Mouse (Mus musculus) left cerebral cortex, postnatal 36 days (tissue): ENCODE data around the gene Lef1. TPM values are rescaled to one million over a fixed set of nuclear protein-coding genes. Genes with fewer than 3 reads are reported as not detected.
A peak's percentile ranks its signal among the peaks of the same experiment; 100 is the strongest.

Experiments used
- DNase-seq, 2 experiments: peaks; one replicate each; pipeline ENCODE4 v3.0.0; 2021 to 2022; ENCODE audit warnings: low spot score in 2 of 2, mixed read lengths in 1 of 2
- intact Hi-C: fragments of 180-260 bp; cut with DNase I; formaldehyde crosslinking; loops from one replicate; pipeline ENCODE4 v1.15.1; 2025
- total RNA-seq, 2 experiments: library from RNA; stranded (reverse); gene quantifications; 2 replicates each; pipeline ENCODE4 v1.2.3; 2021

Gene Lef1
- total RNA-seq, 2 experiments from 2014 or later: 5.6 to 8.1 TPM

DNA sequence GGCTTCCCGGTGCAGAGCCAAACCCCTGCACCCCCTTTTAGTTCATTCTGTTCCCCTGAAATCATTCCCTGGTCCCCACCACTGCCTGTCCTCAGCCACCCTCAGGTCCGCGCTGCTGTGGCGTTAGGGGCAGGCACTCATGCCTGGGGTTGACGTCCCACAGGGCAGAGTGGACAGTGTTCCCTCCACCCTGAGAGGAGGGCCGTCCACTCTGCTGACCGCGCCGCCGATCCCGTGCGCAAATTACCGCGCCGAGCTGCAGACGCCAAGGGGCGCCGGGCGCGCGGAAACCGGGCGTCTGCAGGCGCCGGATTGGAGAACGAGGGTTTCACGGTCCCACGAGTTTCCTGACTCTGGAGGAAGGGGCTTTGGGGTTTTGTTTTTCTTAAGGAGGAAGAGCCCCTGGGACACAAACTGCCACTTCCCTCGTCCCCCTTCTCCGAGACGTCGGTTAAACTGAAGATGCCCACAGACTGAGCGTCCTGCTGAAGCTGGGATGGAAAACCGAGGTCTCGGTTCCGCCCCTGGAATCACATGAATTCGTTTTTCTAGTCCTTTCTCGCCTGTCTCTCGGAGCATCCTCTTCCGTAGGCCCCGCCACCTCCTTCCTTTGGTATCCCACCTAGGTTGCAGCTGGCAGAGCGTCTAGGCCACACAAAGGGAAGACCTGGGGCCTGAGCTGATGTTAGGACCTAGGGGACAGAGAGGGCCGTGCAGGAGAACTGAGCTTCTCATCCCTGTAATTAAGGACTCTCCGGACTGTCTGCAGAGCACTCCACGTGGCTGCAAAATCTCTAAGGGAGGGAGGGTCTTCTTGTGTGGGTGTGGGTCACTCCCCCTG, 3.6 kb upstream of the Lef1 start:
- intact Hi-C loops: loop anchor here (5.0 kb wide), 1 partner anchor 1899 kb away; no protein-coding TSS in a partner anchor
- peak; percentile 10 to 16 for DNase-seq

DNA sequence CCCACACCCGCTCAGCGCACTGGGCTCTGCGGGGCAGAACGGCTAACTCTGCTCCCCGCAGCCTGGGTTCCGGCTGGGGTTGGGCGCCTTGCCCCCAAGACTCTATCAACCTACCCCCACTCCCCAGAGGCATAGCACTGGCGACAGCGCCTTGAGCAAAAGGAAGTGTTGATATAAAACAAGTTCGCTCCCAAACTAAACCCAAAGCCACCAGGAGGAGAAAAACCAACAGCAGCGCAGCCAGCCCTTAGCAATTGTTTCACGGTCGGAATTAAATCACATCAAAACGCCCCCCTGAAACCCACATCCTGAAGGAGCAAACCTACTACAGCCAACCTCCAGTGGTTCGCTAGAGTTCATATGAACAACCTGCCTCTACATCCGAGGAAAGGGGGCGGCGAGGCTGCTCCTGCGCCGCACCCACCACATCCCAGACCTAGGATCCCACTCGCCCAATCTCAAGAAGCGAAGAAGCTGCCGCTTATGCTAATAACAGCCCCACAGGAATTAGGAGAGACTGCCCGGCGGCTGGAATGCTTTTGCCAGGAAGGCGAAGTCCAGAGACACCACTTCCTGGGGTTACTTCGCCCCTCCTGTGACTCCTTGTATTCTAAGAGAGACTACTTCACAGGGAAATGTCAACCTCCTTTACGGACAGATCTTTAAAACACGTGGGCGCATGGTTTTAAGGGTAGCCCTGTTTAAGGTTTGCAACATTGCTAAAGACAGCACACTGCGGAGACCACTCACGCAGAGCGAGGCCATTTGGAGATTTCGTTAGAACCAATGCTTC, 2.8 kb upstream of the Lef1 start:
- peak in 1 of 2 experiments; percentile 8 for DNase-seq
- intact Hi-C loops: loop anchor here (5.0 kb wide), 1 partner anchor 1900 kb away; no protein-coding TSS in a partner anchor

DNA sequence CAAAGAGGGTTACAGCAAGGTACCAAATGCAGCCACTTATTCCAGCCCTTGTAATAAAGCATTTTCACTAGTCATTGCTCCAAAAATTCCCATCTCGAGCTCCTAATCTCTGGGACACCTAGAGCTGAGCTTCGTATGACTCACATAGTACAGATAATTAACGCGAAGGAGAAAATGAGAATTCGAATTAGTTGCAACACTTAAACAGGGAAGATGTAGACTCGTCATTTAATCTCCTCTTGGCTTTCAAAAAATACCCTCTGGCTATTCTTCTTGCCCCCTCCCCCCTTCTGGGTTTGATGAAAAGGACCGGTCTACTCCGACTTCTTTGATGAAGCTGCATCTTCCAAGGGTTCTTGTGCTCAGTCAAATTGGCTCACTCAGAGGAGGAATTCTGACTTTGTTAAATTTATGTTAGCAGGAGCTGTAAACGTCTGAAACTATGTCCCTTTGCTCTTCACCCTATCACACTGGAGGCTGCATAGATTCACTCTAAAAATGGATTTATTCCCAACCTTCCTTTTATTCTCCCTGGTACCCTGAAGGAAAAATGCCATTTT, 2.1 kb upstream of the Lef1 start:
- DNase-seq: no peak
- intact Hi-C loops: loop anchor here (5.0 kb wide), 1 partner anchor 1901 kb away; no protein-coding TSS in a partner anchor

DNA sequence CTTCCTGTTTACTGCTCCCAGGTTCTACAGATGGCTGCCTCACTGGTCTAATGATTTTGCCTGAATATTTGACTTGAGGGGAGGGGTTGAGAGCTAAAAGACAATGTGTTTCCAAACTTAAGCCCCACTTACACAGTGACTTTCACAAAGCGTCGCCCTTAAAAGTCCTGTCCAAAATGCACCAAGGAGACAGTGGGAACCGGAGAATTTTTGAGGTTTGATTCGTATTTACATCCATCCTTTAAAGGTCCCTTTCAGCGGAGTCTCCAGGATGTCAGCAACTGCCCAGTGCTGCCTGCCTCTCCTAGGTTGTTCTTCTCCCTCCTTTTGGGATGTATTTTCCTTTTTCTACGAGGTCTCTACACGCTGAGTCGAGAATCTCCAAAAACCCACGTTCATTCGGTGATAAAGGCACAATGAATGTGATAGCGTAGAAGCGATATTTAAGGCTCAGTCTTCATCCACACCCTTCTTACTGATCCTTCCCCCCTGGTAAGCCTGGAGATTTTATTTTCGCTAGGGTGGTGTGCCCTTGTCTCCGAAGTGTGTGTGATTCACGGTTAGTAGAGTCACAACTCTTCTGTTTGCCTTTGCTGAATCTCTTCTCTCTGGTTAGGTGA, 1.1 kb upstream of the Lef1 start:
- peak in 1 of 2 experiments; percentile 9 for DNase-seq

DNA sequence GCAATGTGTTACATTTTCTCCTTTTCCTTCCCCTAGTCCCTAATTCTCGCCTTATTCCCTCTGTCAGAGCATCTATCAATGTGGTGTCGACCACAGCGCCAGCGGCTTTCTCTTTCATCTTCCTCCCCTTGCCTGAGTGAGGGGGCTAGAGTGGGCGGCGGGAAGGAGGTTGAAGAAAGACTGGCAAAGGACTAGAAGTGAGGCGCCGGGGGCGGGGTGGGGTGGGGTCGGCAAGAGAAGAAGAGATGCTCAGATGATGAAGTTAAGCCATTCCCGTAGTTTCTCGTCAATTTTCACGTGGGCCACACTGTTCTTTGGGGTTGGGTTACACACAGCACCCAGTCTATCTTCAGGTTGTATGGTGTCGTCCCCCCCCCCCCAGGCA, 593 bp upstream of the Lef1 start:
- no peak for DNase-seq
- intact Hi-C loops: loop anchor here (5.0 to 10.0 kb wide), 2 partner anchors 165 to 1902 kb away; no protein-coding TSS in a partner anchor

More for the DNA sequence above, 1.1 kb upstream of the Lef1 start:
- intact Hi-C loops: loop anchor here (5.0 kb wide), 1 partner anchor 1902 kb away; no protein-coding TSS in a partner anchor

DNA sequence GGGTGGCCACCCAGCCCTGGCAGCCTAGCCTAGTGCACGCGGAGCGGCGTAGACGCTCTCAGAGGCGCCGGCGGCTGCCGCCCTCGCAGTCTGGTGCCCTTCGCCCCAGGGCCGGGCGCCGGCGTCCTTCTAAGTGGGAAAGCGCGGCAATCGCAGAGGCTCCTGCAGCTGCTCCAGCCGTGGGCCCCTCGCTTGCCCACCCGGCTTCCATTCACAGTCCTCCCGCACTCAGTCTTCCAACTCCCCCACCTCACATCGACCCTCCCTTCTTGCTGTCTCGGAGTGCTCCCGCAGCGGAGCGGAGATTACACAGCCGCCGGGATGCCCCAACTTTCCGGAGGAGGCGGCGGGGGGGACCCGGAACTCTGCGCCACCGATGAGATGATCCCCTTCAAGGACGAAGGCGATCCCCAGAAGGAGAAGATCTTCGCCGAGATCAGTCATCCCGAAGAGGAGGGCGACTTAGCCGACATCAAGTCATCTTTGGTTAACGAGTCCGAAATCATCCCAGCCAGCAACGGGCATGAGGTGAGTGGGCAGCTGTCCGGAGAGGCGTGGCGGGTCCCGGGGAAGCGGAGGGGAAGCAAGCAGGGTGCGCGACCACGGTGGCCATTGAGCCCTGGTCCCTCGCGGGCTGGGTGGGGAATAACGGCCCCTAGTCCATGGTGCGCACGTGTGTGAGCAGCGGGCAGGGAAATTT, 1.0 kb downstream of the Lef1 start:
- intact Hi-C loops: loop anchor here (10.0 kb wide), 1 partner anchor 166 kb away; no protein-coding TSS in a partner anchor
- peak; percentile 17 to 21 for DNase-seq

DNA sequence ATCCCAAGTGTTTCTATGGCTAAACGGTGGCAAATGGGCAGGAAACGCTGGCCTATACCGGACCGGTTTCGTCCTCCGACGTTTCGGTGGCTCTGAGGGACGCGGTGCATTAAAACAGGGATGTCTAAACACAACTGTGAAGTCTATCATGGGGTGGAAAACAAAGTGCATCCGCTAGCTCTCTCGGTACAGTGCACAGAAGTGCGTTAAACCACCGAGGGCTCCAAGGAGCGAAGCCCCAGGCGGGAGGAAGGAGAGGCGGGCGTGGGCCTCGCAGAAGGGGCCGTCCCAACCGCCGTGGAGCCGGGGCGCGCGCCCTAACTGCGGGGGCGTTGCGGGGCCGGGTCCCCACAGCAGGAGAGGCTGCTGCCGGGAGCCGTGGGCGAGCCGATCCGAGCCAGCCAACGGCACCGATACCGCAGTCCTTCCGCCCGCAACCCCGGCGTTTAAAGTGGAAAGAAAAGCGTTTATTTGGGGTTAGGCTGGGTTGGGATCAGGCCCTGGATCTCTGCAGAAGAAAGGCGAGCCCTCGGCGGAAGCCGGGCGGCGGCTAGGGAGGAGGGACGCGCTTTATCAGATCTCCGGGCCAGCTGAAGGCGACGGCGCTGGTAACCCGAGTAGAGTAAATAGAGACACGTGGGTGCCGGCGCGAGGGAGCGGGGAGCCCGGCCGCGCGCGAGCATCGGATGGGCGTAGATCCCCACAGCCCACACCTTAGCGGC, 1.7 kb downstream of the Lef1 start:
- DNase-seq: peak in 1 of 2 experiments; percentile 16
- intact Hi-C loops: loop anchor here (10.0 kb wide), 1 partner anchor 167 kb away; no protein-coding TSS in a partner anchor

DNA sequence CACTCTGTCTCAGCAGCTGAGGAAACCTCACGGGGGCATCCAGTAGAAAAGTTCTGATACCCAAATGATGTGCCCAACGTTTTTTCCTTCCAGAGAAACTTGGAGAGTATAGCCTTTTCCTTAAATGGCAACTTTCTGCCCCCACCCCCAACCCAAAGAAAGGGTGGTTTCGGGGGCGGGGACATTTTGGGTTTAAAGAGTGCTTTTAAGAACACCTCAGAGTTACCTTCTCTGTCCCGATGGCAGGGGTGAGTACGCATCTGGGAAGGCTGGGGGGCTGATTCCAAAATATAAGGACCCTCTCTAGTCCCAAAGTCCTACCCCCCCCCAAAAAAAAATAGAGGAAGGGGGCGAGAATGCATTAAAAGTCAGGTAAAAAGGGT, 2.3 kb downstream of the Lef1 start:
- DNase-seq: no peak
- intact Hi-C loops: loop anchor here (10.0 kb wide), 1 partner anchor 168 kb away; no protein-coding TSS in a partner anchor

DNA sequence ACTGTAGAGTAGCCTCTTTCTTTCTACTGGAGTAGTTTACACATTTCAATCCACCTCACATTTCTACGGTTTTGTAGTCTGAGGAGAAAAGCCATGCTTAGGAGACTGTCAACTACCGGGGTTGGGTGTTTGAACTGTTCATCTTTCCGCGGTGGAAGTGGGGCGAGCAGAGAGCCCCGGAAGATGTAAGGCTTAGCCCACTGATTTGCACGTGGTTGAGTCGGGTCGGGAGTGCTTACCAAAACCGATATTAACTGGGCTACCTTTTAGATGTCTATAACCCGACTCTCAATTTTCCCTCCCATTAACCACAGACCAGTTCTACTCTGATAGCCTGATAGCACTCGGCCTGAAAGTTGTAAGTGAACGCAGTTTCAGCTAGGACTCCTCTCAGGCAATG, 2.8 kb downstream of the Lef1 start:
- no peak for DNase-seq
- intact Hi-C loops: loop anchor here (10.0 kb wide), 1 partner anchor 168 kb away; no protein-coding TSS in a partner anchor

DNA sequence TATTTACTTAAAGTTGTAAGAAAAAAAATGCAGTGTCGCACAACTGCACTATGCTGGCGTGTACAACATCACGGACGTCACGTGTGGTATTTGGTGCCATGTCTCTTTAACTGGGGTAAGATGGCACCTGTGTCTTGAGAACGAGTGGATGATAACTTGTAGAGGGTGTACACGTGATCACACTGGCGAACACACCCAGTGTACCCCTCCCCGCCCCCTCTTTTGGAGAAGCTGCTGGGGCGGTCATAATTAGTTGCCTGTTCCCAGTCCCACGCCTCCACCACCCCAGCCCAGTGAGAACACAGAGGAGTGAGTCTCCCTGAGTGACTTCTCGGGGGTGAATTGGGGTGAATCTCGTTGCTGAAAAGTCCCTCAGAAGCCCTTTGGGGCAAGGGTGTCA, 5.8 kb downstream of the Lef1 start:
- intact Hi-C loops: loop anchor here (10.0 kb wide), 1 partner anchor 171 kb away; no protein-coding TSS in a partner anchor
- DNase-seq: no peak

DNA sequence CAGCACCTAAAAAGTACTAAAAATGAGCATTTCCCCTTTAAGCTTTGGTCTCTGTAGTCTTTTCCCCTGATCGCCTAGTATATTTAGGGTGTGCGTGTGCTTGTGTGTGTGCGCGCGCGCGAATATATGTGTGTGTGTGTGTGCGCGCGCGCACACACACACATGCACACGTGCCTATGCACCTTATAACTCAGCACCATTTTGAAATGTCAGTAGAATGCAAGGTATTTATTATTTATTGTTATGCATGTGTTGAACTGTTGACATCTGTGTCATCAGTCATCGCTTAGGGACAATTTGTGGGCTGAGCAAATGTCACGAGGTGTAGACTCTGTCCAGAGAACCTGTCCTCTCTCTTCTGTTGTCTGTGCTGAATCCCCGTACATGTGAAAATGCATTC, 7.1 kb downstream of the Lef1 start:
- no peak for DNase-seq
- intact Hi-C loops: loop anchor here (10.0 kb wide), 1 partner anchor 173 kb away; no protein-coding TSS in a partner anchor

DNA sequence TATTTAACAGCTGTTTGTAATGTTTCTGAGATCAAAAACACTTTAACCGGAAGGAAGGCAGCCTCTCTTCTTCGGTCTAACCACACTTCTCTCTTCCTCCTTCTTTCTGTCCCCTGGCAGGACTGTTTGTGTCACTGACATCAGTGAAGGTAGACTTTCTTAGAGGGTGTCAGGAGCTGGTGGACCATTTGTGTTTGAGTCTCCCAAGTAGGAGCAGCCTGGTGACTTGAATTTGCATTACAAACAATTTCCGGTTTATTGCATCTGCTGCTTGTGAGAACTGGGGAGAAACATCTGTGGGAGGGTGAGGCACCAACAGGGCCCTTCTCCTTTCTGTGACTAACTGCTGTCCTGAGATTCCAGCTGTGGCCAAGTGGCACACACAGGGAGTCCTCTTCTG, 7.6 kb downstream of the Lef1 start:
- DNase-seq: no peak
- intact Hi-C loops: loop anchor here (10.0 kb wide), 1 partner anchor 173 kb away; no protein-coding TSS in a partner anchor

DNA sequence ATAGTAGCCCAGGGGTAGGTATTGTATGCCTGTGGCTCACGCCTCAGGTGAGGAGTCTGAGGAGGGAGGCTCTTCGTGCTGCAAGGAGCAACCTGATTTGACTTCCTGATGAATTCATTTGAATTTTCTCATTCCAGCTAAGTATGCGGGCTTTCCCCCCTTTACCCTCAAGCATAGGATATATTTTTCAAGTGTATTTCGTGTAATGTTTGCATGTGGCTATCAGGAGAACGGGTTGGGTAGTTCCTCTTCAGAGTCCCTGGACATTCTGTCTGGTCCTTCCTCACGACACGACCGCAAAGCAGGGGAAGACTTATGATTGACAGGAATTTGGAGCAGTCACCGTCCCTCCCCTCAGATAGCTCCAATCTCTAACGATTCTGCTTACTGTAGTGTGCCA, 9.2 kb downstream of the Lef1 start:
- DNase-seq: no peak

DNA sequence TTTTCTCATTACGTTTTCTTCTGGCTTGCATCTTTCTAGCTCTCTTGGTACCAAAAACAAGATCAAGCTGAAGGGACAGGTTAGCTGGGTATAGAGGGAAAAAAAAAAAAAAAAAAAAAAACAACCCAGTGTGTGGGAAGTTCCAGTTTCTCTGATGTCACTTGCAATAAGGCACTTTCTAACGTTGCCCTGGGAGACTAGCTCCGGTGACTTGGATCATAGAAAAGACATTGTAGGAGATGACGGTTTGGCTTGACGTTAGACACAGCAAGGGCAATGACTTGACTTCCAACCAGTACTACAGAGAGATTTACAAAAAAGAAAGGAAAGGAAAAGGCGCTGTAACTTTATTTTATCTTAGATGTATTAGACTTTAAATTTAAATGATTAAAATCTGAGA, 13.2 kb downstream of the Lef1 start:
- no peak for DNase-seq
- intact Hi-C loops: no loop called here

More for the DNA sequence above, 9.2 kb downstream of the Lef1 start:
- intact Hi-C loops: loop anchor here (10.0 kb wide), 1 partner anchor 175 kb away; no protein-coding TSS in a partner anchor

DNA sequence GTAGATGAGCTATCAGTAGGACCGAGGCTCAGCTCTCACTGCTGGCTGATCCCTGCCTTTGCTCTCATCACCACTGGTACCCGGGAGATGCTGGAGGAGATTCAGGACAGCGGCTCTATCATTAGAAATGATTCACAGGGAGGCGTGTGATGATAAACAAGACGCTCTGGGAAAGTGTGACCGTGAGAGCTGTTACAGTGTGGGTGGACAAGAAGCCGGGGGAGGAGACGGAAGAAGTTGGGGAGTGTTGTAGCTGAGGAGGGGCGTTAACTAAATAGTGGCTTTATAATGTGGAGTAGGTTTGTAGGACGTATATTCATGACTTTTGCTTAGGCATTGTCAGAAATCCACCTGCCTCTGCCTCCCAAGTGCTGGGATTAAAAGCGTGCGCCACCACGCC, 15.6 kb downstream of the Lef1 start:
- DNase-seq: no peak

DNA sequence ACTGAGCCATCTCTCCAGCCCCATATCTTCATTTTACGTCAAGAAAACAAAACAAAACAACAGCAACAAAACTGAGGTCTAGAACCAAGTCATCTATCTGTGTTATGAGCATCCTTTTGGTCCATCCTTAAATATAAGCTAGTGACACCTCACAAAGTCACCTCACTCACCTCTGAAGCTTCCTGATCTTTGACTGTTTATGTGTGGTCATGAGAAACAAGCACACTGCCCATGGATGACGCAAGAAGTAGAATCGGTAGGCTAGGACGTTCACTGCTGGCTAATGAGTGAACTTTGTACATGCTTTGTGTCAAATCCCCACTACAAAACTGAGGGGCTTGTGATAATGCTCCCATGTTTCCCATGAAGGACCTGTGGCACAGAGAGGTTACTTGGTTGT, 16.2 kb downstream of the Lef1 start:
- intact Hi-C loops: no loop called here
- no peak for DNase-seq

More for the DNA sequence above, 15.6 kb downstream of the Lef1 start:
- intact Hi-C loops: no loop called here

DNA sequence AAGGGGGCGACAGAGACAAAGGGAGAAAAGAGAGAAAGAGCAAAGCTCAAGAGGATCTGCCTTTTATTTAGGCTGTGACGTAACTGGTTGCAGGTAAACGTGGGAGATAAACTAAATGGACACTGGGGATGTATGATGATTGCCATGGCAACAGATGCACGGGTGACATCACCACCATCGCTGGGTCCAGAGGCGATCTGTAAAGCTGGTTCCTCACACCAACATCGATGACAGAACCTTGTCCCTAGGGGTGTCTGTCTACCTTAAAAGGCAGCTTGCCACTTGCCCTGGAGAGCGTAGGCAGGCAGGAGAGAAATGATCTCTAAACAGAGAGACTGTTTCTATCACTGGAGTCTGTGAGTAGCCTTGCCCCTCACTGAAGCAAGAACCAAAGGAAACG, 23.7 kb downstream of the Lef1 start:
- intact Hi-C loops: no loop called here
- DNase-seq: no peak

DNA sequence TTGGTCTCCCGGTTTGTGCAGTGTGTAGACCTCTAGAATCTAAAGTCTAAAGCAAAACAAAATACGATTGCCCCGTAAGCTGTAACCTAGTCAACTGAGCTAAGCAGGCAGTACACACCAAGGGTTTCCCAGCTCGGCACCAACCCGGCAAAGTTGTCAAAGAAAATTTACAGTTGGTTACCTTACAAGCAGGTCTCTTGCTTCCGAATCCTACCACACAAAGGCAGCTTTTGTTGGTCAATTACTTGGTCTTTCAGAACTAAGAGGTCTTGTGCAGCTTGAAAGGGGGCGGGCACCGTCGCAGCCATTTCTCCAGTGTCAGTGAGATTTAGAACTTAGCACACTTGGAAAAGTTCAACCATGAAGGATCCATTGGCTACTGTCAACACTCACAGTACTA, 25.2 kb downstream of the Lef1 start:
- DNase-seq: no peak
- intact Hi-C loops: no loop called here
